Mouse (Mus musculus): ENCODE measurements around the gene Epha7.

Gene Epha7

GRCm38 (mm10) chr4:28812691-28813289, at the start of gene Epha7:
TSS of gene Epha7 (plus strand) at chr4:28813131.
- DNase-seq (ENCODE audit: low spot score in 2 of 2): peak; percentile 27 to 38

- no peak for DNase-seq (ENCODE audit: low spot score in 2 of 2)
Measured at GRCm38 (mm10) chr4:28783961-28784360, 29.0 kb upstream of the Epha7 start.

DNA sequence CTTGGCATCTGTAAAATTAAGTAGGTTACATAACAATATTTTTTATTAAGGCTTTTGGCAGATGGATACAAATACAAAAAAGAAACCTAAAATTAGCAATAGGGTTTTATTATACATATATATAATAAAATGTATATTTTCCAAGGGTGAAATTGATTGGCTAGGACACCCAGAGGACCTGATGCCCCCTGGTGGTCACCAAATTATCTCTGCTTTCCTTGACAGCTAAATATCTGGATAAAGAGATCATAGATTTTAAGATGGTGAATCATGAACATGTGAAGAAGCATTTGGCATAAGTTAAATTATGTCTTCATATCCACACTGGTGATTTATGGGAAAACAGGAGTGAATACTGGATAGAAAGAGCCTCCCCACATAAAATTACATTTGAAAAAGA, 4.1 kb upstream of the Epha7 start:
- no peak for DNase-seq (ENCODE audit: low spot score in 2 of 2)

DNA sequence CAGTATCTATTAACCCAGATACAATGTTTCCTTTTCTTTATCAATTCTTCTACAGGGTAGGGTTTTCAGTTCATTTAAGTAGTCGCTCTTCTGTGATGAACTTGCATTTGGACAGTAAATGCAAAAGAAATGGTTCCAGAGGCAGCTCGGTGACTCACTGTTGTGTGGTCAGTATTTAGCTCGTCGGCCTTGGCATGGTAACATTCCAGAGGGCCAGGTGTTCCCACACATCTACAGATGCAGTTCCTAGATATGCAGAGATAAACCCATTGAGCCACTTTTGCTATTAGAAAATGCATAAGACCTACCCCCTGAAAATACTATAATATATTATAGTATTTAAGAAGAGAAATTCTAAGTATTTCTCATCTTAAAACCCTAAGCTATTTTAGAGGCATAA, 3.2 kb upstream of the Epha7 start:
- DNase-seq (ENCODE audit: low spot score in 2 of 2): no peak

- DNase-seq (ENCODE audit: low spot score in 2 of 2): peak in 1 of 2 experiments; percentile 0
Measured at GRCm38 (mm10) chr4:28813551-28814475, 882 bp downstream of the Epha7 start.

- no peak for DNase-seq (ENCODE audit: low spot score in 2 of 2)
Measured at GRCm38 (mm10) chr4:28814476-28814815, 1.5 kb downstream of the Epha7 start.

GRCm38 (mm10) chr4:28814816-28815620, 2.1 kb downstream of the Epha7 start:
- peak in 1 of 2 experiments; percentile 0 for DNase-seq (ENCODE audit: low spot score in 2 of 2)

GRCm38 (mm10) chr4:28815621-28815920, 2.6 kb downstream of the Epha7 start:
- DNase-seq (ENCODE audit: low spot score in 2 of 2): no peak

GRCm38 (mm10) chr4:28823616-28824015, 10.7 kb downstream of the Epha7 start:
- no peak for DNase-seq (ENCODE audit: low spot score in 2 of 2)

- no peak for DNase-seq (ENCODE audit: low spot score in 2 of 2)
Measured at GRCm38 (mm10) chr4:28824616-28825015, 11.7 kb downstream of the Epha7 start.

DNA sequence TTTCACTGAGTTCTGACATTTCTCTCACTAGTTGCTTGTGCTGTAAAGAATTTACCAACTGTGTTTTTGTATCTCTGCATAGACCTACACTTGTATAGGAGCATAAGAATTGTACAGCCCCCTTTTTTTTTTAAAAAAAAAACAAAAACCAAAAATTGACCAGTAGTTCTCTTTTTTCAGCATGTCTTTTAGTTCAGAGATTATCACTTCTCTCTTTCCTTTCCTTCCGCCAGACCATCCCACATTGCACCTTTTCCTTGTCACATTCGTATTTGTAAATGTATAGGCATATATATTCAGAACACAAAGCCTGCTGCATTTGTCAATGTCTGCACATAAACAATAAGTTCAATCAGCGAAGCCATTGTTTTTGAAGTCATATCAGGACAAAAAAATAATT, 24.7 kb downstream of the Epha7 start:
- no peak for DNase-seq (ENCODE audit: low spot score in 2 of 2)

DNA sequence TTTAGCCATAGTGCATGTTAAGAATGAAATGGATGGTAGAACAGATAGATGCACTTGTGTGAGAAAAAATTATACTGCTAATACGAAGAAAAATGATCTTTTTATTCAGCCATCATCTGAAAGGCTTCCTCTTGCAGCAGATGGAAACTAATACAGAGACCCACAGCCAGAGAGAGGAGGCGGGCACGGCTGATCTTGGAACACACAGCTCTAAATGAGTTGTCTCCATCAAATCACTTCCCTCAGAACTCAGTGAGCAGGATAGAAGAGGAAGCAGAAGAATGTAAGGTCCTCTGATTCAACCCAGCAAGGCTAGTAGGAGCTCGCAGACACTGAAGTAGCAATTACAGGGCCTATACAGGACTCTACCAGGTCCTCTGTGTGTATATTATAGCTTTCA, 33.4 kb downstream of the Epha7 start:
- no peak for DNase-seq (ENCODE audit: low spot score in 2 of 2)

DNA sequence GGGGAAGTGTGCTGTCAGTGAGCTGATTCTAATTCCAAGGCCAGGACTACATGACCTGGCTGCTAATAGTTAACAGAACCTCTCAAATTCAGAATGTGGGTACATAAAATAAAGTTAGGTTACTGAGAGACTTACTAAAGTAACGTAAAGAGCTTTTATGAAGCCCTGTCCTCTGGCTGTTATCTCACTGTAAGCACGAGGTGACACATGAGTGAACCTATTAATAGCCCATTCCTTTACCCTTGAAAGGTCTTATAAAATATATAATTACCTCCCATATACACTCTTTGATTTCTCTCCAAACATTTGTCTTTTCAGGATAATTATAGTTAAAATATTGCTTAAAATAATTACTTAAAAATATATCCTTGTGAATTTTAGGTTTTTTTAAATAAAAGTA, 37.5 kb downstream of the Epha7 start:
- DNase-seq (ENCODE audit: low spot score in 2 of 2): no peak

- no peak for DNase-seq (ENCODE audit: low spot score in 2 of 2)
Measured at GRCm38 (mm10) chr4:28862845-28863666, 50.1 kb downstream of the Epha7 start.

DNA sequence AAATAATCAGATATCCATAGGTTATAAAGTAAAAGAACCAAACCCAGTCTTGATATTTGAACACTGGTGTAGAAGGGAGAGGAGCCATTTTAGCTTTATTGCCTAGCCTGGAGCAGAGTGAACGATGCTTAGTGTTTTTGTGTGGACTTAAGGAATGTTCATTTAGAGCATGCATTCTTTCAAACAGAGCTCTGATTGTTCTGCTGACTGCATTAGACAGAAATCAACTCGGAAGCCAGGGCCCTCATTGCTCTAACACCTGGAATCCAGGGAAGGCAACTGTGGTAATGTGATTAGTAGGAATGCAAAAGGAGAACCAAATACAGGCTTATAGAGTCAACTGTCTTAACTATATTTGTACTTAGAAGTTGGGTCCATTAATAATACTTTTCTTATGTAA, 53.5 kb downstream of the Epha7 start:
- DNase-seq (ENCODE audit: low spot score in 2 of 2): no peak

- no peak for DNase-seq (ENCODE audit: low spot score in 2 of 2)
Measured at GRCm38 (mm10) chr4:28871615-28872014, 58.7 kb downstream of the Epha7 start.

DNA sequence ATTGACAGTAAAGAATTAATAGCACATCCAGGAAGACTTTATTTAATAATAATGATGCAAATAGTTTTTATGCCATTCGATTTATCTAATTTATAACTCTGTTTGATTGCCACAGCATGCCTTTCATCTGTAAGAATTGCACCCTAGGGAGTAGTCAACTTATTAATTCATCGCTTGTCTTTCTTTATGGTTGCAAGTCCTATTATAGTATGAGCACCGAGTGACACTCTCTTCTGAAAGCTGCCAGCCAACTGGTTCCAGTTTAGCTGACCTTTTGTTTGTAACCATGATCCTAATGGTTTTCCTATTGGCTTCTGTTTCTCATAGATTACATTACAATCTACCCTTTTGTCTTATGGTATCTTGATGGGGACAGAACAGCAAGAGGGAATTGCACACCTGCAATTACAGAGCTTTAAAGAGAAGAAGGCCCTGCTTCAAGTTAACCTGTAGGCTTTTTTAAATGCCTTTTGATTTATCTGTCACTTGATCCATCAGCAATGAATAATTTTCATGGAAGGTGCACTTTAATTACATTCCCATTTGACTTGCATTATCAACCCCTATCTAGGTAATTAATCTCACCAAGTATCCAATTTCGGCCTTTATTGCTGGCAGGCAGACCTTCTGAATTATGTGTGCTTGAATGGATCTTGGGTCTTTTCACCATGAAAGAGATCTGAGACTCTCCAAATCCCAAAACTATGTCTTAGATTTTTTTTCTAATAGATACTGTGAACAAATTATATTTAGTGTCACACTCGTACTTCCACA, 68.5 kb downstream of the Epha7 start:
- DNase-seq (ENCODE audit: low spot score in 2 of 2): no peak

- no peak for DNase-seq (ENCODE audit: low spot score in 2 of 2)
Measured at GRCm38 (mm10) chr4:28889630-28890029, 76.7 kb downstream of the Epha7 start.

DNA sequence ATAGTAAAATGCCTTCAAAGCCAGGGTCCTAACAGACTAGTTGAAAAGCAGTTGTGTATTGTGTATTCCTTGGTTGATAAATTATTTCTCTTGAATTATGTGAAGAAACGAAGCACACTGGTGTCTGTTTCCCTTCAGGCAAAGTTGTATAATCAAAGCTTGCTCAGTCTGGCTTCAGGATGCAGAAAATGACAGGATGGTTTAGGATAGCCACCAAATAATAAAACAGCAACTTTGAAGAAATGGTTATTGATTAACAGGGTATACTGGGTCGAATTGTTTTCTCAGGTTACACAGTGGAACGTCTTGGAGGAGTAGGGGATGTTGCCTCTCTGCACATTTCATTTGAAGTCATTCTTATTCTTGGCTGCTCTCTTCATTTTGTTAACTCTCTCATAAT, 77.2 kb downstream of the Epha7 start:
- no peak for DNase-seq (ENCODE audit: low spot score in 2 of 2)

- DNase-seq (ENCODE audit: low spot score in 2 of 2): no peak
Measured at GRCm38 (mm10) chr4:28895480-28895879, 82.5 kb downstream of the Epha7 start.

DNA sequence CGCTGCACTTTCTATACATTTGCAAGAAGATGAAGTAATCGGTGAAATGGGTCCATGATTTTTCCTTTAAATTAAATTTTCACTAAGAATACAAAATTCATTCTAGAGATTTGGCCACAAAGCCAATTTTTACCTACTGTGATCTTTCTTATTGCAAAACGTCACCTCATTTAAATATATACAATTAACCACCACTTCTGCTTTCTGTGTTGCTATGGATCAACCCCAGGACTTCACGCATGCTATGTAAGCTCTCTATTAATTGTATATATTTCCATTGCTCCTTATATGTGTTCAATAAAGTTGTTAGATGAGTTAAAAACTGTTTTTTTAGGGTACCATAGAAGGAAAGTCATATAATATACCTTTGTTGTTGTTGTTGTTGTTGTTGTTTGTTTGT, 86.4 kb downstream of the Epha7 start:
- DNase-seq (ENCODE audit: low spot score in 2 of 2): no peak

Data from natural killer cell, adult 2 months (primary cell).